Mouse (Mus musculus): ENCODE measurements around the gene Tcirg1.
A peak's percentile ranks its signal among the peaks of the same experiment; 100 is the strongest.

Gene Tcirg1

DNA sequence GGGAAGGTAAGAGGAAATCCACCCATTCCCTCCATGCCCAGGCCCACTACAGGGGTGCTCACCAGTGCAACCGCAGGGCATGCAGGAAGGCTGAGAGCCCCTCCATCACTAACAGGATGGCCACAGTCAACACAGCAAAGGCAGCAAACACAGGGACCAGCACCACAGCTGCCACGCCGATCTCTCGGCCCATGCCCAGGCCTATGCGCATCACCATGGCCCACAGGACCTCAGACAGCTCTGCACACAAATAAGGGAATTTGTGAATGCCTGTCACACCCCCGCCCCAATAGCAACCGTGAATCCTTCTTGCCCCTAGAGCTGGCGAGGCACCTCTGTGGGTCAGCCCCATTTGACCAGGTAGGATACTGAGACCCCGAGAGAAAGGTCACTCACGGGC is 10.7 kb downstream of the Tcirg1 start:
- DNase-seq: no peak

DNA sequence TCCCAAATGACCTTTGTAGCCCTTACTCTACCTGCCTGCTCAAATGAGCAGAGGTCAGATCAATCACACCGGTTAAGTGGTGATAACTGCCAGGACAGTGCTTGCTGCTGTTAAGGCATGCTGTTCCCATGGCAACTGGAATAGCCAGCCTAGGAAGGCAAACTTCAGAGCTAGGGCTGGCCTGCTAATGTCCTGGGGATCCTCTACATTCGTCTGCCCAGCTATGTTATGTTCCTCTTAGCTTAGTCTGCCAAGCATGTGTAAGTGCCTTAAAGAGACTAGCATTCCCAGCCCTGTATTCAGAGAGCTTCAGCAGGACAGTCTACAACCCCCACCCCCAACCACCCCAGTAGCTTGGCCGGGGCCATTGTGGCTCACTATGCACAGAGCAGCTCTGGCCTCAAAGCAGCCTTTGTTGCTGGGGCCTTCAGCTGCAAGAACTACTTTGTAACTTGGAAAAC is 11.7 kb downstream of the Tcirg1 start:
- DNase-seq: no peak

DNA sequence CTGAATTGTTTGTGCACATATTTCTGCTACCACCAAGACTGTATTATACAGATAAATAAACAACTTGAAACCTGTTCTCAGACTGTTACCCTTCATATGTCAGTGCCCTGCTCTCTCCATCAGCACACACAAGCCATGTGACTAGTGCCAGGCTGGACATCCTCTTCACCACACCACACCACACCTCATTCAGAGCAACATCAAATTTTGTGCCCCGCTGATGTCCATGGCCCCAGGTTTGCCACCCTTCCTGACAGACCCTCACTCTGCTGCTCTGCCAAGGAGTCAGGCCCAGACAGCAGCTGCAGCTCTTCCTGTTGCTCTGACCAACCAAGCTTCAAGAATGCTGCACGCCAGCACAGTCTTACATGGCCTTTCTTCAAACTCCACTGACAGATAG is 12.6 kb downstream of the Tcirg1 start:
- no peak for DNase-seq

DNA sequence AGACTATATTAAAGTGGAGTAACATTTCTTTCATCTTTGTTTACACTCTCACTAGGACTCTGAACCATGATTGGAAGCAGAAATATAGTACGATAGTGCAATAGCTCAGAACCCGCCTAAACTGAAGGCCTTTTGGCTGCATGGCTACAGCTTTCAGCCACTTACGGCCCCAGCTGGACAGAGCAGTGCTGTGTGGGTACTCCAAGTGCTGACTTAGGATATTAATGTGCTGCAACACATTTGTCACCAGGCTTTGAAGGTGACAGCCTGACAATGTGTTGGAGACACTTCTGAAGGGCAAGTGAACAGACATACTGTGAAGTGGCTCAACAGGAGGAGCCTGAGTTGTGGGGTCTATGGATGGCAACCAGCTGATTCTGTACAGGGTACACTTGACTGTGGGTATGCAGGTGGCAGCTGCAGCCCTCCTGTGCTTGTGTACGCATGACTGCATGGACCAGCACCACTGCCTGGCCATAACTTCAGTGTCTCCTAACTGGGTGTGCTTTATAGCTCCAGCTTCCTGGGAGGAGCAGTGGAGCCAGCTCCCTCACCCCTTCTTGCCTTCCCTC is 13.3 kb downstream of the Tcirg1 start:
- DNase-seq: no peak

DNA sequence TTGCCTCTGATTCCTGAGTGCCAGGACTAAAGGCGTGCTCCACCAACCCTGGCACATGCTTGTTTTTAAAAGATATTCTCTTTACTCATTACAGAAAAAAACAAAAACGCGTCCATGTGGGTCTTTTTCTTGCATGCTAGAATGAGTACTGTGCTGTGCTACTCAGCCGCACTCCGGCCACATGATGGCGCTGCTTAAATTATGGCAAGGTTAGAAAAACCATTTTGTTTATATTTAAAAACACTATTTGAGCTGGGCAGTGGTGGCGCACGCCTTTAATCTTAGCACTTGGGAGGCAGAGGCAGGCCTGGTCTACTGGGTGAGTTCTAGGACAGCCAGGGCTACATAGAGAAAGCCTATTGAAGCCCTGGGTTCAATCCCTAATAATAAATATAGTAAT is 16.8 kb downstream of the Tcirg1 start:
- DNase-seq: peak in 1 of 2 experiments; percentile 23

DNA sequence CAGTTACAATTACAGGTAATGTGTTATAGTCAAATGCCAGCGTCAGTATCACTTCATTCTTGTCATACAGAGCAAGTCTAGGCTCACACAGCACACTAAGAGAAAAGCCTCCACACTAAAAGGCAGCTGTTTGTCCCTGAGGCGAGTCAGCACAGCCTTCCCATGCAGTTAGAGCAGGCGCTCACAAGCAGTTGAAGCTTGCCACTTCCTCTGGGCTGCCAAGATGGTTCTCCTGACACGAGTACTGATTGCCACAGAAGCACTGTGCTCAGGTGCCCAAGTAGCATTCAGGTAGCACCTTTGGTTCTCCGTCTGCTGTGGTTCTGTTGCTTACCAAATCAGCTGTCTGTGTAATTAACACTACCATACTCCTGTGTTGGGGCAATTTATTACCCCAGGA is 17.8 kb downstream of the Tcirg1 start:
- DNase-seq: no peak

DNA sequence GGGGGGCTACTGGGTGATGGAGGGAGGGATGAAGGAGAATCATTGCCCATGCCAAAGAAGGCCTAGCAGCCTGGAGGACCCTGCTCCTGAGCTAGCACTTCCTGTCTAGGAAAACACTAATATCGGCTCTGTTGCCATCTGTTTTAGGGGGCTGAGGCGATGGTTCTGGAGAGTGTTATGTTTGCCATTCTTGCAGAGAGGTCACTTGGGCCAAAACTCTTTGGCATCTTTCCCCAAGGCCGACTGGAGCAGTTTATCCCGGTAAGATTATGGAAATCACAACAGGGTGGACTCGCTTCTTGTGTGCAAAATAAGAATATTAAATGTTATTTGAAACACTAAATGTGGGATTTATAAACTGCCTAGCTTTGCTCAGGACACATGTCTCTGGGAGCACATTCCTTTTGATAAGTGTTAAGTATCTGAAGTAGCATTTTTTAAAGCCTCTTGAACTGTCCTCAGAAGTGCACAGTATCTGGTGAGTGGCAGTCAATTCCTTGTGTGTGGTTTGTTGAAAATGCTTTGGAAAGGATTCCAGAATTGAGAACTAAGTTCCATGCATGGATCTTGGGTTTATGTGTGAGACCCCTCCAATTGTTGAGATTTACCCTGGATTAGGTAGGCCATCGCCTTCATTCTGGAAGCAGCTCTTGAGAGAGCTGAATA is 22.5 kb downstream of the Tcirg1 start:
- DNase-seq: no peak

DNA sequence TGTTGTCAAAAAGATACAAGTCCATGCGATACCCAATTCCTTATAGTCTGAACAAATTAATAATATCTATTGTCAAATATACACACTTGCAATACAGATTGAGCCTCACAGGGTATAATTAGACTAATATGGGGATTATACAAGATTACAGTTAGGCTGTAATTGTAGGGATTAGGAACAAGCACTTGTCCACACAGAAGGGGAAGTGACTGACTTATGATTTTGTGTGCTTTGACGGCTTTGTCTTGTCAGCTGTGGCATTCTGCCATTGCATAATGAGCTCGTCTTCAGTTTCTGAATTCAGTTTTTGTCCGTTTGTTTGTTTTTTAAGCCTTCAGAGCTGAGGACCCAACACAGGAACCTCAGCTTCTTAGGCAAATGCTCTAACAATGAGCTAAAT is 24.7 kb downstream of the Tcirg1 start:
- no peak for DNase-seq

DNA sequence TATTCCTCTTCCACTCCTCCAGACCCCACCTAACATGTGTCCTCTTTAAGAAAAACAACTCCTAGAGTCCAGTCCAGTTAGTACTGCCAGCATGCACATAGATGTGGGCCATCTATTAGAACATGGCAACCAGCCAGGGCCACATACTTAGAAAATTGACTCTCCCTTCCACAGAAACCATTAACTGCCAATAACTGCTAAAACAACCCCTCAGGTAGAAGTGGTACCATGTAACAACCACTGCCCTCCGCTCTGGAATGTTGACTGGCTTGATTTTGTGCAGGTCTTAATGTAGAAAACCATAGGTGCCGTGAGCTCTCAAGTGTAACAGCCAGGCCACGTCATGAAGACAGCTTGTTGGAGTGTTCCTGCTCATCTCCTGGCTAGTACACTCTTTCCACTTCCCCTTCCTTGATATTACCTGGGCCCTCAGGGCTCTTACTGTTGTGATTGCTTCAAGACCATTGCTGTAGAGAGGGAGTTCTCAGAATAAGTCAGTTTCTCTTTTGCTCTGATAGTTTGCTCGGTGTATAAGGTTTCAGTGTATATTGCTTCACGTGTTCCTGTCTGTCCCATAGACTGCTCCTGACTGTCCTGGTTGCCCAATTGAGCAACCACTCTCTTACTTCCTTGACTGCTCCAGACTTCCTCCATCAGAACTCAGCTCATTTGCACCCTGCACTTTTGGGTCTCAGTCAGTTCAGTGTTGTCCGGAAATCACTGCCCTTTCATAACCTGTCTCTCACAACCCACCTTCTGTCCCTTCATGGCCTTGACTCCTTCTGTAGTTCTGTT is 26.7 kb downstream of the Tcirg1 start:
- no peak for DNase-seq

DNA sequence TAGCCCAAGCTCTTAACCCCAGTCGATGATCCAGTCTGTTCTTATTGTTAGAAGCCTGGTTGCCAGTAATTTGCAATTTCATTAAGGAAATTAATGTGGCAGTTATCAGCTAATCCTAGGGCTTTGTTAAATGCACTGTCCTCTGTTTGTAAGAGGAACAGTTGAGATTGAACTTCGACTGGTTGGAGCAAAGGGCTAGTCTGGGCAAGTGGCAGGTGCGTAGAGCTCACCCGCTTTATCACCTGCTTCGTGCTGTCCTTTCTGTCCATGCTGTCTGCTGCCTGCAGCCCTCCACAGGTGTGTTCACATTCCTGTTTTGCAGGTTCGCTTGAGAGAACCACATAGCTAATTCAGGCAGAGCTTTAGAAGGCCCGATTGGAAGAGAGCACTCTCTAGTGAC is 31.9 kb downstream of the Tcirg1 start:
- DNase-seq: no peak

DNA sequence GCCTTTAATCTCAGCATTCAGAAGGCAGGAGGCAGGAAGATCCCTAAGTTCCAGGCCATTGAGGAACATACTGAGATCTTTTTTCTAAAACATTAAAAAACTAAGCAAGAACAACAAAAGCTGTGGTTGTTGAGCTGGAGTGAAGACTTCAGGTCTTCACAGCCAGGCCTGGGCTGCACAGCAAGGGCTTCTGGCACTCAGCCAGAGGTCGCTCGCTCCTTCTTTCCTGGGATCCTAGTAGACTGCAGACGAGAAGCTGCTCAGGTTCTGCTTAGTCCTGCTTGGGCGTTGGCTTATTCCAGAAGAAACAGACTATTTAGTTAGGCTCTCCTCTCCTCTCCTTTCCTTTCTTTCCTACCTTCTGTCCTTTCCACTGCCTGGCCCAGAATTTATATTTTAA is 34.6 kb downstream of the Tcirg1 start:
- DNase-seq: no peak

DNA sequence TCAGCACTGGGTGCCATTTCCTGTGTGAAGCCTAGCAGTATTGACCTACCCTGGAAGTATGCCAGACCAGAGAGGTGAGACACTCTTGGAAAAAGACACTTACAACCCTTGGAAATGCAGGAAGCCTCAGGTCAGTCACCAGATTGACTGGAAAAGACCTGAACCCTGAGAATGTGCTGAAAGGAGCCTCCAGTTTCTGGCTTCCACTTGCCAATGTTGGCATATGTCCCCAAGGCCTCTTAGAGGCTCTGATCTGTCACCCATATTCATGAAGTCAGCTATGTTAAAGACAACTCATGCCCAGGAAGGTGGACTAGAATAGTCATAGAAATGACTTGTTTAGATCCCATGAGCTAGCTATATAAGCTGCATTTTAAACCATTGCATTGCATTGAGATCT is 35.5 kb downstream of the Tcirg1 start:
- no peak for DNase-seq

DNA sequence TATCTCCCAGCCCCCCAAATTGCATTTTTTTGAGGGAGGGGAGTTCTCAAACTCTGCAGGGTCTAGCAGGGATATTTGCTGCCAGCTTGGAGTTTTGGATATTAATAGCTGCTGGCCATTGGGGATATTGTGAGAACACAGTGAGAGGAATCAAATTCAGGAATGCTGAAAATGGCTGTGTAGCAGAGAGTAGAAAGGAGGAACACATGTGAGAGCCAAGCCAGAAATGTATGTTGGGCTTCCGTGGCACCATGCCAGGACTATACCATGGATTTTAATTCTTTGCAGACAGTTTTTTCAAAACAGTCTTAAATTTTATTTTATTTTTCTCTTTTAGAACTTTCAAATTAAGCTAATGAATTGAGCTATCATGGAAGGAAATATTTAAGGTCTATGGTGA is 38.6 kb downstream of the Tcirg1 start:
- DNase-seq: no peak

DNA sequence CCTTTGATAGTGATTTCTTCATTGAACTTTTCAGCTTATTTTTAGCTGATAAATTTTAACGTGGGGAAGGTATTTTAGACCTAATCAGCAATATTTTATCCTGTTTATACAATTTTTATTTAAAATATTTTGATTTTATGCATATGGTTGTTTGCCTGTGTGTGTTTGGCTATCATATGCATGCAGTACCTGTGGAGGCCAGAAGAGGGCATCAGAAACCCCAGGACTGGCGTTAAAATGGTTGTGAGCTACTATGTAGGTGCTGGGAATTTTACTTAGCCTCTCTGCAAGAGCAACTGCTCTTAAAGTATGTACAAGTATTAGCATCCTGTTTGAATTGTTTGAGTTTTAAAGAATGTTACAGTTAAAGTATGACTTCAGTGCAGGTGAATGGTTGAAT is 42.0 kb downstream of the Tcirg1 start:
- DNase-seq: no peak

DNA sequence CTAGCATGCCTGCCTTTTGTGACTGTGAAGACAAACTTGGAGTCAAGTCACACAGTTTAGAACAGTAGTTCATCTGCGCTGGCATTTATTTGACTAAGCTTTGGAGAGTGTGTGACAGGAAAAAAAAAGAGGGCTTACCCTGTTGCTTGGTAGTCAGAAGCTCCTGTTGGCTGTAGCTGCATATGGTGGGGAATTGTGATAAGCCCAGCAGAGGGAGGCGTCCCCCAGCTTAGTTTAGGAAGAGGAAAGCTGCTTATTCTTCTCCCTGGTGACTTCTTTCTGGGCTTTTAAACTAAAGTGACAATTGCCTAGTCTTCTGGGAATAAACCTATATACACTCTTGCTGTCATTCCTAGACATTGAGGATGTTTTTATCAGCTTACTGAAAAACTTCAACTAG is 44.2 kb downstream of the Tcirg1 start:
- no peak for DNase-seq

DNA sequence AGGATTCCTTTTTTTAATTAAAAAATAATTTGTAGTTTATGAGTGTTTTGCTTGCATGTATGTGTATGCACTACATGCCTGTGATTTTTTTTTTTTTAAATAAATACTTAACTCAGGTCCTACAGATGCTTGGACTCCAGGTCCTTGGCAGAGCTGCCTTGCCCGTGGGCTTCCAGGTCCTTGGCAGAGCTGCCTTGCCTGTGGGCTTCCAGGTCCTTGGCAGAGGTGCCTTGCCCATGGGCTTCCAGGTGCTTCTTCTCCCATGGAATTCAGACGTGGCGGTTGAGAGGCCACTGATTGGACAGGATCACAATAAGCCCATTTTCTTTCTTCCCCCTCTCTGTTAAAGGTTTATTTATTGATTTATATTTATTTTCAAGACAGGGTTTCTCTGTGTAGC is 49.7 kb downstream of the Tcirg1 start:
- DNase-seq: no peak

DNA sequence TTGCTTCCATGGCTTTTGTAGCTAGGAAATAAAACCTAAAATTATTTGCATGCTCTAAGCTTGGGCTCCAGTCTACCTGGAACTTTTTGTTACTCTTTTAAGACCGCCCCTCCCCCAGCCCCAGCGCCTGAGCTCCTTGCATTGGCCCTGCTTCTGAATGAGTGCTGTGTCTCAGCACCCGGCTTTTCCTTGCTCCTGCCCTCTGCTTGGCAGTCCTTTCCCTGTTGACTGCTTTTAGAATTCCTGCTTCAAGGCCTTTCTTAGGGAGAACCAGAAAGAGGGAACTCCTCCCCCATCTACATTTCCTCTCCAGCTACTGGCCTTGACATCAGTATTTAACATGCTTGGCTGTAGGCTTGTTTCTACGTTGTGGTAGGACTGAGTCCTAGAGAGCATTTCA is 51.3 kb downstream of the Tcirg1 start:
- no peak for DNase-seq

DNA sequence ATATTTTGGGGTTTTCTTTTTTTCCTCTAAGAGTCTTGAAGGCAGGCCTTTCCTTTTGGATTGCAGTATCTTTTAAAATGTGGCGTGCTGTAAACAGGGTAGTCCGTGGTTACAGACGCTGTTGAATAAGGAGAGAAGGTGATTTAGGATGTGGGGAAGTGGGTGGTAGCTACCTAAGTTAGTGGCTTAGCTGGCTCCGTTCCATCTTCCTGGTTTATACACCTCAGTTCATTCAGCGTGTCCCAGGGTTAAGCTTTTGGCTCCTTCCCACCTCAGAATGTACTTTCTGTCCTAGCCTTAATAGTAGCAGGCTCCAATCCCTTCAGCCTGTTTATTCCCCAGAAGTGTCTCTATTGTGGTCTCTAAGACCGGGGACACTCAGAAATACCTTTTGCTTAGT is 51.8 kb downstream of the Tcirg1 start:
- DNase-seq: no peak

DNA sequence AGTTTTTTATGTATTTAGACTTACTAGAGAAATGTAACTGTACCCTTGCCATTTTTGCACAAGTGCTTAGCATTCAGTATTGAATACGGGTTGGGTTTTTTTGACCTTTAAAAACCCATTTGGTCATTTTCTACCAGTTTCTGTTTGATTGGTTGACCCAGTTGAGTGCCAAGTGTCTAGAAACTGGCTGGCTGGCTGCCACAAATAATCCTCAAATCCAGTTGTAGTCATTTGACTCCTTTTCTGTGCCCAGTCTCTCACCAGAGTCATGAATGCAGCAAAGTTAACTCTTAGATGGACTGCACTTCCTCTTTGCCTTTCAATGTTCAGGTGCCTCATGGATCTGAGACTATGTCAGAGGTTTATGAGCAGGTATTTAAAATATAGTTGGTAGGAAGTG is 53.0 kb downstream of the Tcirg1 start:
- no peak for DNase-seq

DNA sequence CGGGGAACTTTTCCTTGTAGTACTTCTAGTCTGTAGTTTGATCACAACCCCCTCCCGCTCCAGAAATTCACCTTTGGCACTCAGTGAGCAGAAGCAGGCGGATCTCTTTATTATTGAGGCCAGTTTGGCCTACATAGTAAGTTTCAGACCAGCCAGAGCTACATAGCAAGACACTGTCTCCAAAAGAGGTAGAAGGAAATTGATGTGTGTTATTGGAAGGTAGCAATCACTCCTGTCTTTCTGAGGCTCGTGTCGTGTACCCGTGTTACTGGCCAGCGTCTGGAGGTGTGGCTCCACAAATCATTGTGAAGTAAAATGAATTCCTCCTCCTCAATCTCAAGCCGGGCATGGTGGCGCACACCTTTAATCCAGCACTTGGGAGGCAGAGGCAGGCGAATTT is 53.8 kb downstream of the Tcirg1 start:
- DNase-seq: no peak

DNA sequence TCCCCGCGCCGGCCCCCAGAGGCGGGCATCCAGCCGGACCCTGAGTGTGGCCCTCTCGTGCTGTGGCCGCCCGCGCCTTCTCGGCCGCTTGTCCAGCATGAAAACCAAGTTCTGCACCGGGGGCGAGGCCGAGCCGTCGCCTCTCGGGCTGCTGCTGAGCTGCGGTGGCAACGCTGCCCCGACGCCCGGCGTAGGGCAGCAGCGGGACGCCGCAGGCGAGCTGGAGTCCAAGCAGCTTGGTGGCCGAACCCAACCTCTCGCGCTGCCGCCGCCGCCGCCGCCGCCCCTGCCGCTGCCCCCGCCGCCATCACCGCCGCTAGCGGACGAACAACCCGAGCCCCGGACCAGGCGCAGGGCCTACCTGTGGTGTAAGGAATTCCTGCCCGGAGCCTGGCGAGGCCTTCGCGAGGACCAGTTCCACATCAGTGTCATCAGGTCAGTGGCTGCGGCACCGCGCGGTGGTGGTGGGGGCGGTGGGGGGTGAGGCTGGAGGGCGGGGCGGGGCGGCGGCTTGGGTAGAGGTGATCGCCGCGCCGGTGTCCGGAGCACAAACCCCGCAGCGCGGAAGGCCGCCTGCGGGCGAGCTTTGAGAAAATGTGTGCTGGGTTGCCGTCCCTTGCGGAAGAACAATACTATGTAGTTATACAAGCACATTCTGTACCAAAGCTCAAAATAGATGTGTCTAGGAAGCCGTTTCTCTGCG is 54.8 kb downstream of the Tcirg1 start:
- DNase-seq: peak; percentile 44 to 62

DNA sequence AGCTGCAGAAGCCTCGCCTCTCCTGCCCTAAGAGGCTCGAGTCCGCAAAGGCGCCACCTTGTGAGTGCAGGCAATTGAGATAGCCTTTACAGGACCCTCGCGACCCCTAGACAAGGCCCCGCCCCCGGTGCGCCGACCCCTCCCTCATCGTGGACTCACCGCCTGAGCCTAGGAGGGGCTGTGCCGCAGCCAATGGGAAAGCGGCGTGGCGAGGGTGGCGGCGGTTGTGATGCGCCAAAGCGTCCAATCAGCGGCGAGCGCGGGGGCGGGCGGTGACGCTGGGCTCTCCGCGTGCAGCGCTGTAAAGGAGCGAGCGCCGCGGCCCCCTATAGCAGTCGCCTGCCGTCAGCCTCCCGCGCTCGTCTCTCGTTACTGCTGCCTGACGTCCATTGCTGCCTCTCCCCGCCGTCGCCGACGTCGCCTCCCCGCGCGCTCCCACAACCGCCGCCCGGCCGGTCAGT is 55.4 kb downstream of the Tcirg1 start, which contains the start of gene Chka:
Gene Chka (plus strand): TSS at position 272 of the 461 bp plus-strand sequence.
- DNase-seq: peak; percentile 98 to 99

DNA sequence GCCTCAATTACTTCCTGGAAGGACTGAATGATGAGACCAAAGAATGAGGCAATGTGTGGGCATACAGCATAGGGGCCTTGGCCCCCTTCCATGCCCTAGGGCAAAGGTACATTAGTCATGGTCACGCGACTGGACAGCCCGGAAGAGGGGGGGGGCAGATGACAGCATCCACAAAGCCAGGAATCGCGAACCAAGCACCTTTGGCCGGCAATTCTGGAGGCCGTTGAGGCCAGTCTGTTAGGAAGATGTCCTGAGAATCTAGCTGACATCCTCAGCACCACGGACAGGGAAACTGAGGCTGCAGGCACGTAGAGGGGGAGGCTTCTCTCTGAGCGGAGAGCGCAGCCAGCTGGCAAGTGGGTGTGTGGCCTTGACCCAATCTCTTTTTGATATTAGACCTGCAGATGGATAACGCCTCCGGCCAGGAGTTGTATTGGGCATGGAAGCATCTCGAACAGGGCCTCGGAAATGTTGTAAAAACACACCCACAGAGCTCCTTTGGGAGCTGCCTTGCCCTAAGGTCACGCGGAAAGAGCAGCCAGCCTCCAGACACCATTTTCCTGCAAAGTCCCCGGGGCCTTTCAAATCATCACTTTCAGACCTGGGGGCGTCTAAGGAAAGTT is 56.0 kb downstream of the Tcirg1 start:
- DNase-seq: peak; percentile 21 to 42

All from thymus, postnatal 36 days (tissue).